ENCODE assay signal across 17 mouse cellular contexts in the genomic region with DNA sequence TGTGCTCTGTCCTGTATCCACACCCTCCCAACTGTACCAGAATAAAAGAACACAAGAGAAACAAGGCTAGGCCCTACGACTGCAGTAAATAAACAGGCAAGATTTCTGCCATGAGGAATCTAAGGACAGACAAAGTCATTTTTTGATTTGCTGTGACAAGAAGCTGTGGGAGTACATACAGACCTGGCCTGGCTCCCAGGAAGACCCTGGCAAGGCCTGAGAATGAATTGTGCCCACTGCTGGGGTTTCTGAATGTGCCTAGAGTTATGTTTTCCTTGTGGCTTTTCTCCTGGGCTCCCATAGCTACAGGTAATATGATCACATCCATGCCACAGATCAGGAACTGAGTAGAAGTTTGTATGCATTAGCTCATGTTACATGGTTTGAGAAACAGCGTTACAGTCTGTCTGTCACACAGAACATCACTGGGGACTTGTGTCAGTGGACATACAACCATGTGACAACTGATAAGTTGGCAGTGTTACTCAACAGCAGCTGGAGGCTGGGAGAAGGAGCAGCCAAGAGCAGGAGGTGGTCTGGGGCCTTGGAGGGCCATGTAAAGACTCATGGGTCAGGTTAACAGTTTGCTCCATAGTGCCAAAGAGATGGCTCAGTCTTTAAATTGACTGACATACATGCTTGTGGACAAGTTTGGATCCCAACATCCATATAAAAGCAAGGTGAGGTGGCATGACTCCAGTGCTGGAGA.
A peak's percentile ranks its signal among the peaks of the same experiment; 100 is the strongest.
DNase-seq lines count a peak whose midpoint lies in the region; ATAC-seq lines count a peak whose summit lies in the region.
"Had no signal": no experiment of that assay in that cellular context is flagged by ENCODE, and none has a peak within 500 bp of the region (broad histone marks: within the 10 kb centered on the region; RNA-seq: fewer than 3 reads in every experiment).

No protein-coding gene starts in this region.

- intact Hi-C loops in heart, postnatal 25 days (cut with DNase I) = no loop called here
- intact Hi-C loops in left cerebral cortex, postnatal 4 days (cut with DNase I) = no loop called here
- intact Hi-C loops in left cerebral cortex, postnatal 14 days (cut with DNase I) = no loop called here

- peak; percentile 32 to 47 for DNase-seq in cerebellum, postnatal 14 days
- no peak for DNase-seq in cerebellum, adult 11 months
- DNase-seq in heart, postnatal 4 days = peak; percentile 11
- DNase-seq in heart, postnatal 25 days (ENCODE audit: low spot score) = no peak
- peak; percentile 57 for DNase-seq in left cerebral cortex, postnatal 4 days
- DNase-seq in left cerebral cortex, postnatal 14 days (ENCODE audit: low spot score in 2 of 2) = no peak
- DNase-seq in NIH3T3 (ENCODE audit: low read depth) = peak; percentile 4
- DNase-seq: adrenal gland, adult 2 months; adrenal gland, postnatal 25 days; cerebellum, adult 8-10 months; cerebellum, postnatal 36 days; gastrocnemius, postnatal 10 days; heart, adult 2 months had no signal

- no peak for ATAC-seq in monocyte, adult 5-6 weeks (replicated peaks; ENCODE audit: insufficient number of reproducible peaks, low FRiP score, low TSS enrichment, poor library complexity, severe bottlenecking)
- ATAC-seq: forebrain, embryonic 16.5 days; inflammation-experienced regulatory T-cells, adult 6 months; intestine, postnatal 0 days had no signal

Comparison
In these comparisons a context has a peak if more than half of its experiments do, and no peak if none do; other contexts are left out.
1. DNase-seq: peak in cerebellum, postnatal 14 days (2 of 2), heart, postnatal 4 days (single experiment), left cerebral cortex, postnatal 4 days (single experiment) and NIH3T3 (single experiment); none in cerebellum, adult 11 months (single experiment), heart, postnatal 25 days (single experiment) and left cerebral cortex, postnatal 14 days (0 of 2).